Mouse (Mus musculus) kidney, postnatal 0 days (tissue): ENCODE results near the gene Ly6g5c. TPM values are rescaled to one million over a fixed set of nuclear protein-coding genes. Genes with fewer than 3 reads are reported as not detected.
A peak's percentile ranks its signal among the peaks of the same experiment; 100 is the strongest.

Experiments
- ATAC-seq: fragments of 200-750 bp; cut with Nextera tagmentation; replicated peaks from 2 replicates; pipeline ENCODE4 v1.8.0; 2017; ENCODE audit warnings: low read depth, moderate number of reproducible peaks, moderate TSS enrichment, moderate library complexity; ENCODE audit not compliant: low FRiP score
- DNase-seq: peaks from one replicate; pipeline ENCODE4 v3.0.0-alpha.2; 2016; ENCODE audit warnings: low spot score
- H3K27ac ChIP-seq: fragments of 300-500 bp; sonication (generic); 2 replicates; pipeline ENCODE4 v1.5.1; 2014; ENCODE audit warnings: mild to moderate bottlenecking
- H3K27me3 ChIP-seq: fragments of 300-500 bp; sonication (generic); 2 replicates; pipeline ENCODE4 v1.6.1; 2014; ENCODE audit warnings: low read length, mixed read lengths; ENCODE audit not compliant: insufficient read depth
- H3K36me3 ChIP-seq: fragments of 300-500 bp; sonication (generic); 2 replicates; pipeline ENCODE4 v1.6.1; 2014; ENCODE audit warnings: low read length, mixed read lengths; ENCODE audit not compliant: insufficient read depth
- H3K4me1 ChIP-seq: fragments of 300-500 bp; sonication (generic); replicated peaks from 2 replicates; pipeline ENCODE4 v1.6.1; 2014; ENCODE audit warnings: antibody characterized with exemption, low read length, mixed read lengths; ENCODE audit not compliant: insufficient read depth
- H3K4me2 ChIP-seq: fragments of 300-500 bp; sonication (generic); 2 replicates; pipeline ENCODE4 v1.6.1; 2014; ENCODE audit warnings: mild to moderate bottlenecking, low read length, moderate library complexity, mixed read lengths
- H3K4me3 ChIP-seq: fragments of 300-500 bp; sonication (generic); replicated peaks from 2 replicates; pipeline ENCODE4 v1.5.1; 2014; ENCODE audit warnings: low read depth, low read length
- H3K9ac ChIP-seq: fragments of 300-500 bp; sonication (generic); 2 replicates; pipeline ENCODE4 v1.6.1; 2014; ENCODE audit warnings: low read depth, low read length
- H3K9me3 ChIP-seq: fragments of 300-500 bp; sonication (generic); replicated peaks from 2 replicates; pipeline ENCODE4 v1.6.1; 2016; ENCODE audit warnings: low read length, inconsistent platforms, mixed read lengths
- CTCF ChIP-seq: IDR thresholded peaks from 2 replicates; pipeline ENCODE4 v1.5.1; 2016; ENCODE audit warnings: antibody characterized with exemption, low read depth, mild to moderate bottlenecking, moderate library complexity
- WGBS: fragments of 180-500 bp; shearing (Covaris S2); extraction: QIAGEN DNeasy Blood & Tissue Kit; methylation state at CpG from one replicate; pipeline ENCODE4 v1.1.7; 2014; 5-methylcytosine and 5-hydroxymethylcytosine counted together
- polyA plus RNA-seq: library from polyadenylated mRNA; unstranded; fragments of >200 nt; fragmentation: Nextera tagmentation; extraction: Ambion mirVana; gene quantifications from 2 replicates; pipeline ENCODE4 v1.2.1, GENCODE M21; 2015

The Ly6g5c gene
- polyA plus RNA-seq, 1 experiment from 2014 or later = not detected

GRCm38 (mm10) chr17:35125578-35125977 lies 17.5 kb downstream of the Ly6g5c start:
- no peak for ATAC-seq
- WGBS = 34% methylated on average over 6 of the region's 6 CpGs
- no peak for TF ChIP-seq CTCF

DNA sequence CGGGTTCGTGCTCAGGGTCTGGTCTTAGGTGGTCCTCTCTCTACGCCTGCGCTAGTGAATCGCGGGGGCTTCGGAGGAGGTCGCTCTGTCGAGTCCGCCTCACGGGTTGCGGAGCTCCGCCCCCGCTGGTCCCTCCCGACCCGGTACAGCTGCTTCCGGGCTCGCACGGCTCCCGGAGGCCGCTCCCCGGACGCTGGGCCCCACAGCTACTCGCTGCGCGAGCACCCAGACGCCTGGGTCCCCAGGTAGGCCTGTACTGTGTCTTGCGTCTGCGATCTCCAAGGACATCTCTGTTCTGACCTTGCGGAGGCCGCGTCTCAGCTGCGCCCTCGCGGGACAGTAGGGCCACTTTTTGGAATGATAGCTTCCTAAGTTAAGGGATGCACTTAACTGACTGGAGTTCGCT lies 18.1 kb downstream of the Ly6g5c start, which contains the start of gene D17H6S53E:
D17H6S53E (plus strand) TSS at position 168 of the 406 bp plus-strand sequence.
- Histone ChIP-seq H3K36me3 (peaks cover 11% of the 10 kb centered on the region; the same call in 1 of the 2 replicates), H3K9me3 (no peaks in the 10 kb centered on the region), H3K9ac (peak within 1 kb of the TSS; percentile 69), H3K27ac (peak within 1 kb of the TSS; percentile 89), H3K4me1 (peaks cover 20% of the 10 kb centered on the region), H3K4me3 (peak within 1 kb of the TSS; percentile 53), H3K4me2 (peak within 1 kb of the TSS; percentile 62), H3K27me3 (no peaks in the 10 kb centered on the region)
- peak; percentile 5; the same call in 1 of the 2 replicates for TF ChIP-seq CTCF
- under 1% methylated on average over 36 of the region's 36 CpGs for WGBS
- peak; percentile 83 for DNase-seq
- ATAC-seq = peak; percentile 27

More at GRCm38 (mm10) chr17:35125578-35125977, 17.5 kb downstream of the Ly6g5c start:
- DNase-seq = no peak
- H3K4me3 ChIP-seq = peak overlapping the region; percentile 53
- peaks cover 11% of the 10 kb centered on the region; the same call in 1 of the 2 replicates for H3K36me3 ChIP-seq
- H3K9me3 ChIP-seq = no peaks in the 10 kb centered on the region
- peak overlapping the region; percentile 89 for H3K27ac ChIP-seq
- H3K9ac ChIP-seq = peak overlapping the region; percentile 69
- H3K4me2 ChIP-seq = peak overlapping the region; percentile 62
- H3K4me1 ChIP-seq = peaks cover 20% of the 10 kb centered on the region
- no peaks in the 10 kb centered on the region for H3K27me3 ChIP-seq

DNA sequence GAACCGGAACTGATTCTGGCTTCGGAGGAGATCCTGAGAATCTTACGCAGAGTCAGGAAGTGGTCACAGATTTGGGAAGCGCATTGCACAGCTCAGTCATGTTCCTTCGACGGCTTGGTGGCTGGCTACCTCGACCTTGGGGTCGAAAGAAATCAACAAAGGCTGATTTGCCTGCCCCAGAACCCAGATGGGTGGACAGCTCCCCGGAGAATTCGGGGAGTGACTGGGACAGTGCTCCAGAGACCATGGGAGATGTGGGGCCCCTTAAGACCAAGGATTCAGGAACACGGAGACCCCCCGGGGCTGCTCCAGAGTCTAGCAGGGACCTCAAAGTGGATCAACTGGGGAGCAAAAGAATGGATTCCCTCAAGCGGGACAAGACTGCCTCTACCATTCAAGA lies 18.9 kb downstream of the Ly6g5c start:
- ATAC-seq = no peak
- Histone ChIP-seq H3K9me3 (no peaks in the 10 kb centered on the region), H3K9ac (peak overlapping the region; percentile 69), H3K4me2 (peak overlapping the region; percentile 62), H3K36me3 (peaks cover 11% of the 10 kb centered on the region; the same call in 1 of the 2 replicates), H3K4me3 (peak overlapping the region; percentile 53), H3K27ac (peak overlapping the region; percentile 89), H3K27me3 (no peaks in the 10 kb centered on the region), H3K4me1 (peaks cover 20% of the 10 kb centered on the region)
- no peak for TF ChIP-seq CTCF
- DNase-seq = no peak
- 58% methylated on average over 13 of the region's 13 CpGs for WGBS

- ATAC-seq (no peak), DNase-seq (no peak)
Measured at GRCm38 (mm10) chr17:35128996-35129395, 20.9 kb downstream of the Ly6g5c start.

GRCm38 (mm10) chr17:35131038-35131437 lies 23.0 kb downstream of the Ly6g5c start:
- TF ChIP-seq CTCF = no peak

More at GRCm38 (mm10) chr17:35128996-35129395, 20.9 kb downstream of the Ly6g5c start:
- Histone ChIP-seq H3K36me3 (peaks cover 11% of the 10 kb centered on the region; the same call in 1 of the 2 replicates), H3K4me2 (no peak overlapping the region), H3K27ac (no peak overlapping the region), H3K9me3 (no peaks in the 10 kb centered on the region), H3K4me1 (peaks cover 20% of the 10 kb centered on the region), H3K27me3 (no peaks in the 10 kb centered on the region), H3K4me3 (no peak overlapping the region), H3K9ac (no peak overlapping the region)
- no peak for TF ChIP-seq CTCF
- WGBS = 50% methylated on average over 11 of the region's 11 CpGs

GRCm38 (mm10) chr17:35131500-35132173 lies 23.6 kb downstream of the Ly6g5c start, which contains the start of gene Apom:
Gene Apom (minus strand): TSS chr17:35132050.
- H3K9me3 ChIP-seq = no peaks in the 10 kb centered on the region
- no peak within 1 kb of the TSS for H3K4me3 ChIP-seq
- peak within 1 kb of the TSS; percentile 31 for H3K27ac ChIP-seq
- DNase-seq (peak; percentile 65), ATAC-seq (no peak)
- H3K27me3 ChIP-seq = no peaks in the 10 kb centered on the region
- no peak within 1 kb of the TSS for H3K4me2 ChIP-seq
- peaks cover 11% of the 10 kb centered on the region; the same call in 1 of the 2 replicates for H3K36me3 ChIP-seq
- TF ChIP-seq CTCF = no peak
- peaks cover 17% of the 10 kb centered on the region for H3K4me1 ChIP-seq
- WGBS = 54% methylated on average over 15 of the region's 15 CpGs
- H3K9ac ChIP-seq = no peak within 1 kb of the TSS

More at GRCm38 (mm10) chr17:35131038-35131437, 23.0 kb downstream of the Ly6g5c start:
- Histone ChIP-seq H3K9ac (no peak overlapping the region), H3K4me3 (no peak overlapping the region), H3K4me1 (peaks cover 15% of the 10 kb centered on the region), H3K36me3 (peaks cover 11% of the 10 kb centered on the region; the same call in 1 of the 2 replicates), H3K9me3 (no peaks in the 10 kb centered on the region), H3K27me3 (no peaks in the 10 kb centered on the region), H3K27ac (peak overlapping the region; percentile 31), H3K4me2 (no peak overlapping the region)
- 92% methylated on average over 8 of the region's 8 CpGs for whole genome bisulfite sequencing
- no peak for DNase-seq
- ATAC-seq = no peak
